ENCODE assay signal across 11 mouse cellular contexts in the genomic region with DNA sequence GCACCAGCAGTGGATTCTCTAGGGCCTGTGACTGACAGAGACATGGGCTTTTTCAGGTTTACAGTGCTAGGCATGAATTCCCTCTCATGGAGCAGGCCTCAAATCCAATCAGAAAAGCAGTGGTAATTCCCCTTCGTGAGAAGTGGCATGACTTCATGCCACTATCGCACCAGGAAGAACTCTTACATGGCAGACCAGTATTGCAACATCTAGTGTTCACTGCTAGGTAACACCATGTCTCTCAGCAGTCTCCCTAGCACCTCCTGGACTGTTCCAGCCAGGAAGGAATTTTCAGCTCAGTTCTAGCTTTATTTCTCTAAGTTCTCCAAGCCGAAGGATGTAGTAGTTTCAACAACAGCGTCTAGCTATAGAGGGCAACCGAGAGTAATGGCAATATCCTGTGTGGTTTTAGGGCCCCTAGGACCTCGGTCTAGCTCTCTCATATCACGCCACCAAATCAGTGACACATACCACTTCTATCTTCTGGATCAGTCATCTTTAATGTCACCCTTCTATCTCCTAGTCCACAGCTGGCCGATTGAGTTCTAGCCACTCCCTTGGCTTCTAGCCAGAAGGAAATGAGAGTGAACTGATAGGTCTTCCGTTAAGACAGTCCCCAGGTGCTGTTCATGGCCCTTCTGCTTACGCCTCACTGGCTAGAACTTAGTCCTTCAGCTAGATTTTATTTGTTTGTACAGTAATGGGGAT.
DNase-seq lines count a peak whose midpoint lies in the region; ATAC-seq and TF ChIP-seq lines count a peak whose summit lies in the region.
"Had no signal": no experiment of that assay in that cellular context is flagged by ENCODE, and none has a peak within 500 bp of the region (broad histone marks: within the 10 kb centered on the region; RNA-seq: fewer than 3 reads in every experiment).

No protein-coding gene starts in this region.

- H3K9me3 ChIP-seq in hindbrain, embryonic 12.5 days (replicated peaks): no peaks in the 10 kb centered on the region
- H3K9me3 ChIP-seq in hindbrain, embryonic 13.5 days: no peaks in the 10 kb centered on the region
- no peaks in the 10 kb centered on the region for H3K9me3 ChIP-seq in liver, embryonic 12.5 days (replicated peaks)
- no peaks in the 10 kb centered on the region for H3K9me3 ChIP-seq in forebrain, embryonic 10.5 days

- no peak for TF ChIP-seq POLR2A in bone marrow, adult 2 months (IDR thresholded peaks at IDR 0.05; ENCODE audit: borderline replicate concordance, control insufficient read depth, low read depth, low read length)
- TF ChIP-seq POLR2A in spleen, adult 2 months (IDR thresholded peaks at IDR 0.05; ENCODE audit: low read depth, low read length): no peak

- TF ChIP-seq CTCF in bone marrow, adult 2 months (IDR thresholded peaks at IDR 0.05; ENCODE audit: control insufficient read depth, insufficient read depth, low read length): 0 out of 2 replicates have a peak, but pooled peaks have one; percentile 3
- no peak for TF ChIP-seq CTCF in spleen, adult 2 months (IDR thresholded peaks at IDR 0.05; ENCODE audit: extremely low read depth, insufficient read depth, insufficient read length, insufficient replicate concordance)

- no peak overlapping the region for H3K4me2 ChIP-seq in hindbrain, embryonic 12.5 days (replicated peaks)
- no peak overlapping the region for H3K4me2 ChIP-seq in hindbrain, embryonic 13.5 days
- H3K4me2 ChIP-seq in liver, embryonic 12.5 days: 0 out of 2 replicates have a peak overlapping the region, but pooled peaks have one; percentile 2
- H3K4me2 ChIP-seq: midbrain, embryonic 11.5 days had no signal

- H3K4me1 ChIP-seq in hindbrain, embryonic 12.5 days: peaks cover 38% of the 10 kb centered on the region
- peaks cover 41% of the 10 kb centered on the region for H3K4me1 ChIP-seq in hindbrain, embryonic 13.5 days (replicated peaks)
- peaks cover 9% of the 10 kb centered on the region; the same call in 1 of the 2 replicates for H3K4me1 ChIP-seq in bone marrow, adult 2 months (ENCODE audit: control insufficient read depth, insufficient read depth, low read length)
- H3K4me1 ChIP-seq in liver, embryonic 12.5 days: peaks cover 42% of the 10 kb centered on the region
- H3K4me1 ChIP-seq in spleen, adult 2 months (ENCODE audit: control insufficient read depth, insufficient read depth, insufficient read length): peaks cover 31% of the 10 kb centered on the region; the same call in 1 of the 2 replicates
- peaks cover 28% of the 10 kb centered on the region for H3K4me1 ChIP-seq in forebrain, embryonic 10.5 days

- DNase-seq in spleen, adult 2 months (ENCODE audit: low read depth in 1 of 2, low spot score in 2 of 2): peak; percentile 54 to 67
- no peak for DNase-seq in forebrain, embryonic 10.5 days (ENCODE audit: extremely low spot score, low spot score)
- no peak for DNase-seq in urinary bladder, adult 2 months (ENCODE audit: low spot score)
- no peak for DNase-seq in cerebellum, postnatal 10 days
- DNase-seq: adrenal gland, postnatal 10 days had no signal

- H3K27me3 ChIP-seq in hindbrain, embryonic 12.5 days: no peaks in the 10 kb centered on the region
- H3K27me3 ChIP-seq in hindbrain, embryonic 13.5 days: no peaks in the 10 kb centered on the region
- no peaks in the 10 kb centered on the region for H3K27me3 ChIP-seq in liver, embryonic 12.5 days (replicated peaks)
- H3K27me3 ChIP-seq in spleen, adult 2 months (ENCODE audit: control insufficient read depth, insufficient read depth, low read length): no peaks in the 10 kb centered on the region
- H3K27me3 ChIP-seq in forebrain, embryonic 10.5 days (ENCODE audit: poor library complexity, severe bottlenecking): no peaks in the 10 kb centered on the region; the same call in 1 of the 2 replicates

- 86% methylated on average over 10 of the region's 10 CpGs for WGBS in hindbrain, embryonic 12.5 days
- 79% methylated on average over 10 of the region's 10 CpGs for WGBS in hindbrain, embryonic 13.5 days
- WGBS in bone marrow, adult 2 months: 7% methylated on average over 10 of the region's 10 CpGs
- 26% methylated on average over 10 of the region's 10 CpGs for WGBS in liver, embryonic 12.5 days (ENCODE audit: insufficient replicate concordance)
- WGBS in spleen, adult 2 months: 12% methylated on average over 10 of the region's 10 CpGs
- WGBS in forebrain, embryonic 10.5 days: 92% methylated on average over 10 of the region's 10 CpGs

- 0 out of 2 replicates have a peak overlapping the region, but pooled peaks have one; percentile 58 for H3K27ac ChIP-seq in hindbrain, embryonic 12.5 days
- no peak overlapping the region for H3K27ac ChIP-seq in hindbrain, embryonic 13.5 days
- H3K27ac ChIP-seq in bone marrow, adult 2 months (ENCODE audit: control insufficient read depth, insufficient read depth, low read depth, low read length, poor library complexity): peak overlapping the region; percentile 53; the same call in 1 of the 2 replicates
- H3K27ac ChIP-seq in liver, embryonic 12.5 days: no peak overlapping the region; the same call in 1 of the 2 replicates
- peak overlapping the region; percentile 81 for H3K27ac ChIP-seq in spleen, adult 2 months (ENCODE audit: insufficient read depth, low read length)
- no peak overlapping the region for H3K27ac ChIP-seq in forebrain, embryonic 10.5 days
- H3K27ac ChIP-seq: left cerebral cortex, adult 2 months had no signal

- no peak for ATAC-seq in hindbrain, embryonic 12.5 days (ENCODE audit: low FRiP score)
- ATAC-seq in hindbrain, embryonic 13.5 days (ENCODE audit: low FRiP score): no peak
- peak; percentile 73 for ATAC-seq in liver, embryonic 12.5 days

- no peak overlapping the region for H3K4me3 ChIP-seq in hindbrain, embryonic 12.5 days
- H3K4me3 ChIP-seq in hindbrain, embryonic 13.5 days: no peak overlapping the region
- no peak overlapping the region for H3K4me3 ChIP-seq in bone marrow, adult 2 months (replicated peaks; ENCODE audit: control insufficient read depth, low read depth, low read length)
- no peak overlapping the region for H3K4me3 ChIP-seq in liver, embryonic 12.5 days
- H3K4me3 ChIP-seq in spleen, adult 2 months (ENCODE audit: extremely low read depth, insufficient read depth, insufficient read length): no peak overlapping the region
- no peak overlapping the region for H3K4me3 ChIP-seq in forebrain, embryonic 10.5 days
- H3K4me3 ChIP-seq: left cerebral cortex, adult 2 months had no signal

- no peak overlapping the region for H3K9ac ChIP-seq in hindbrain, embryonic 12.5 days
- no peak overlapping the region for H3K9ac ChIP-seq in hindbrain, embryonic 13.5 days
- no peak overlapping the region for H3K9ac ChIP-seq in liver, embryonic 12.5 days

- H3K36me3 ChIP-seq in hindbrain, embryonic 12.5 days: no peaks in the 10 kb centered on the region
- H3K36me3 ChIP-seq in hindbrain, embryonic 13.5 days: no peaks in the 10 kb centered on the region
- H3K36me3 ChIP-seq in liver, embryonic 12.5 days: no peaks in the 10 kb centered on the region
- H3K36me3 ChIP-seq in spleen, adult 2 months (ENCODE audit: control insufficient read depth, insufficient read depth, low read length): no peaks in the 10 kb centered on the region
- no peaks in the 10 kb centered on the region for H3K36me3 ChIP-seq in forebrain, embryonic 10.5 days (replicated peaks)

Comparison
In these comparisons a context has a peak if more than half of its experiments do, and no peak if none do; other contexts are left out.
1. H3K27ac ChIP-seq: peak in hindbrain, embryonic 12.5 days (single experiment), bone marrow, adult 2 months (single experiment) and spleen, adult 2 months (single experiment); none in hindbrain, embryonic 13.5 days (single experiment), liver, embryonic 12.5 days (single experiment) and forebrain, embryonic 10.5 days (single experiment).
2. DNase-seq: peak in spleen, adult 2 months (2 of 2); none in forebrain, embryonic 10.5 days (single experiment), urinary bladder, adult 2 months (single experiment) and cerebellum, postnatal 10 days (0 of 2).